Mouse (Mus musculus) G1E (cell line): ENCODE results near the gene Olfr1058.

Experiments used
- CTCF ChIP-seq: IDR thresholded peaks from 2 replicates; pipeline ENCODE4 v1.5.1; 2012; ENCODE audit warnings: low read depth, low read length, inconsistent platforms, mixed read lengths
- GATA1 ChIP-seq: IDR thresholded peaks from 2 replicates; pipeline ENCODE4 v1.6.1; 2012; ENCODE audit warnings: borderline replicate concordance, low read length, inconsistent platforms, mixed read lengths
- GATA2 ChIP-seq: IDR thresholded peaks from 2 replicates; pipeline ENCODE4 v1.6.1; 2012; ENCODE audit warnings: low read depth, low read length, inconsistent platforms, borderline replicate concordance
- POLR2AphosphoS5 ChIP-seq: IDR thresholded peaks from 2 replicates; pipeline ENCODE4 v1.6.1; 2012; ENCODE audit warnings: low read depth, low read length, inconsistent platforms; ENCODE audit not compliant: insufficient replicate concordance
- TAL1 ChIP-seq: conservative IDR thresholded peaks from 2 replicates; pipeline ENCODE4 v1.6.1; 2012; ENCODE audit warnings: low read depth, low read length, inconsistent platforms, mixed read lengths

- no peak for TF ChIP-seq CTCF
- no peak for TF ChIP-seq POLR2AphosphoS5
- no peak for TF ChIP-seq GATA1
- no peak for TF ChIP-seq TAL1
- no peak for TF ChIP-seq GATA2
These were observed 26.0 kb downstream of the Olfr1058 start, which contains the start of gene Olfr1056 for GRCm38 (mm10) chr2:86362369-86362768.
